ENCODE assay signal across 25 mouse cellular contexts in genomic region chr2:14244668-14245067, GRCm38 (mm10). TPM values are rescaled to one million over a fixed set of nuclear protein-coding genes. Genes with fewer than 3 reads are reported as not detected.
DNase-seq lines count a peak whose midpoint lies in the region; ATAC-seq and TF ChIP-seq lines count a peak whose summit lies in the region.
"Had no signal": no experiment of that assay in that cellular context is flagged by ENCODE, and none has a peak within 500 bp of the region (broad histone marks: within the 10 kb centered on the region; RNA-seq: fewer than 3 reads in every experiment).

No protein-coding gene starts in this region.

- H3K36me3 ChIP-seq in forebrain, embryonic 11.5 days (ENCODE audit: control insufficient read depth, insufficient read depth, low read length): no peaks in the 10 kb centered on the region
- no peaks in the 10 kb centered on the region for H3K36me3 ChIP-seq in forebrain, embryonic 16.5 days (ENCODE audit: control insufficient read depth, insufficient read depth)
- H3K36me3 ChIP-seq: heart, embryonic 15.5 days; hindbrain, embryonic 10.5 days; midbrain, embryonic 12.5 days had no signal

- peak; percentile 6 for DNase-seq in 3134 (ENCODE audit: extremely low read depth, insufficient read length, low spot score)
- peak; percentile 60 for DNase-seq in A20 (ENCODE audit: low read depth, low spot score)
- DNase-seq in Patski (ENCODE audit: low read depth, low spot score): no peak
- no peak for DNase-seq in forebrain, embryonic 11.5 days (ENCODE audit: low spot score)
- no peak for DNase-seq in layer of hippocampus, adult 2 months (ENCODE audit: low spot score in 2 of 2)
- no peak for DNase-seq in adrenal gland, postnatal 4 days (ENCODE audit: low spot score in 2 of 2)
- DNase-seq: adrenal gland, postnatal 10 days; cerebellum, adult 11-12 months; cerebellum, postnatal 25 days; gastrocnemius, postnatal 10 days; heart, adult 2 months; kidney, adult 18-20 months; kidney, postnatal 10 days; liver; lung, embryonic 14.5 days; lung, postnatal 36 days; right cerebral cortex, postnatal 14 days; thymus, postnatal 14 days had no signal

- H3K27ac ChIP-seq in forebrain, embryonic 11.5 days (ENCODE audit: low read depth, low read length): no peak overlapping the region
- no peak overlapping the region for H3K27ac ChIP-seq in layer of hippocampus, adult 2 months
- no peak overlapping the region for H3K27ac ChIP-seq in forebrain, embryonic 16.5 days (ENCODE audit: low read length)
- H3K27ac ChIP-seq: forebrain, embryonic 13.5 days; heart, adult 2 months; heart, embryonic 15.5 days; hindbrain, embryonic 10.5 days; hindbrain, postnatal 0 days; midbrain, embryonic 12.5 days had no signal

- POLR2A ChIA-PET in Patski (lab: Charles Lee): no interaction called here

- H3K4me2 ChIP-seq in forebrain, embryonic 11.5 days (ENCODE audit: low read depth, low read length, severe bottlenecking): no peak overlapping the region
- no peak overlapping the region for H3K4me2 ChIP-seq in forebrain, embryonic 16.5 days (ENCODE audit: low read length)
- H3K4me2 ChIP-seq: forebrain, embryonic 13.5 days; heart, embryonic 15.5 days; lung, embryonic 14.5 days; midbrain, embryonic 12.5 days had no signal

- 87% methylated on average over 2 of the region's 2 CpGs for whole genome bisulfite sequencing in forebrain, embryonic 11.5 days
- 93% methylated on average over 2 of the region's 2 CpGs for WGBS in forebrain, embryonic 16.5 days

- CTCF ChIA-PET in Patski (lab: Charles Lee): interaction anchor here (1.0 kb wide), 2 partner anchors 9 to 88 kb away, joined by 3 read pairs; no protein-coding TSS in a partner anchor

- no peaks in the 10 kb centered on the region for H3K27me3 ChIP-seq in Patski
- no peaks in the 10 kb centered on the region for H3K27me3 ChIP-seq in forebrain, embryonic 11.5 days (ENCODE audit: control insufficient read depth, insufficient read depth, low read length)
- H3K27me3 ChIP-seq in forebrain, embryonic 16.5 days (replicated peaks; ENCODE audit: control insufficient read depth, insufficient read depth, low read length): no peaks in the 10 kb centered on the region
- H3K27me3 ChIP-seq: forebrain, embryonic 13.5 days; heart, embryonic 15.5 days; midbrain, embryonic 12.5 days had no signal

- in situ Hi-C loops in Patski (cut with MboI; ENCODE audit: low pct_unique_long_range_greater_than_20kb): no loop called here

- H3K4me3 ChIP-seq in forebrain, embryonic 11.5 days (ENCODE audit: low read depth, low read length): no peak overlapping the region
- no peak overlapping the region for H3K4me3 ChIP-seq in layer of hippocampus, adult 2 months
- H3K4me3 ChIP-seq in forebrain, embryonic 16.5 days (replicated peaks; ENCODE audit: low read length): no peak overlapping the region
- H3K4me3 ChIP-seq: forebrain, embryonic 13.5 days; heart, adult 2 months; heart, embryonic 15.5 days; hindbrain, embryonic 10.5 days; midbrain, embryonic 12.5 days had no signal

- H3K4me1 ChIP-seq in forebrain, embryonic 11.5 days (replicated peaks; ENCODE audit: control insufficient read depth, insufficient read depth, low read length): no peaks in the 10 kb centered on the region
- H3K4me1 ChIP-seq in forebrain, embryonic 16.5 days (replicated peaks; ENCODE audit: control insufficient read depth, insufficient read depth, low read length): no peaks in the 10 kb centered on the region
- H3K4me1 ChIP-seq: forebrain, embryonic 13.5 days; heart, embryonic 15.5 days; hindbrain, embryonic 10.5 days; midbrain, embryonic 12.5 days had no signal

- peak; percentile 79 for ATAC-seq in Patski
- ATAC-seq in megakaryocyte, adult 5-6 weeks (ENCODE audit: poor library complexity, severe bottlenecking): peak; percentile 84
- no peak for ATAC-seq in forebrain, embryonic 11.5 days (replicated peaks; ENCODE audit: low FRiP score)
- no peak for ATAC-seq in forebrain, embryonic 16.5 days
- ATAC-seq: forebrain, embryonic 13.5 days; hindbrain, postnatal 0 days had no signal

- H3K9ac ChIP-seq in forebrain, embryonic 11.5 days (ENCODE audit: low read length): no peak overlapping the region
- no peak overlapping the region for H3K9ac ChIP-seq in forebrain, embryonic 16.5 days (replicated peaks; ENCODE audit: low read depth, low read length)
- H3K9ac ChIP-seq: forebrain, embryonic 13.5 days; heart, embryonic 15.5 days; lung, embryonic 14.5 days; midbrain, embryonic 12.5 days had no signal

- TF ChIP-seq CTCF in Patski (IDR thresholded peaks at IDR 0.05): no peak
- TF ChIP-seq CTCF in layer of hippocampus, adult 2 months (conservative IDR thresholded peaks at IDR 0.05): no peak

- no peaks in the 10 kb centered on the region for H3K9me3 ChIP-seq in forebrain, embryonic 11.5 days (ENCODE audit: control insufficient read depth, low read length)
- no peaks in the 10 kb centered on the region for H3K9me3 ChIP-seq in forebrain, embryonic 16.5 days (ENCODE audit: control insufficient read depth, low read length)
- H3K9me3 ChIP-seq: forebrain, embryonic 13.5 days; heart, embryonic 15.5 days; hindbrain, embryonic 10.5 days; midbrain, embryonic 12.5 days had no signal

RNA-seq across cellular contexts. Expression of gene Mrc1, which starts 15.5 kb away (rescaled TPM):
- 0.05 TPM for polyA plus RNA-seq in Patski (2021)
- total RNA-seq in megakaryocyte, adult 5-6 weeks (2015): 5.9 and 8.7 TPM in 2 replicates
- total RNA-seq in megakaryocyte, adult 5-6 weeks (2017): 10.3 and 11.3 TPM in 2 replicates
- polyA plus RNA-seq in forebrain, embryonic 11.5 days (2014; fragmentation: Nextera tagmentation; extraction: Ambion mirVana): 3.8 and 4.0 TPM in 2 replicates
- total RNA-seq in layer of hippocampus, adult 2 months (2021): 1 to 10 TPM; 3.4 to 4.1 TPM
- polyA plus RNA-seq in forebrain, embryonic 16.5 days (2015; fragmentation: Nextera tagmentation; extraction: Ambion mirVana): 4.1 and 6.8 TPM in 2 replicates
- total RNA-seq in adrenal gland, postnatal 4 days (2021): 10 to 100 TPM; 28.7 to 33.3 TPM

Comparison
In these comparisons a context has a peak if more than half of its experiments do, and no peak if none do; other contexts are left out.
1. DNase-seq: peak in 3134 (single experiment) and A20 (single experiment); none in Patski (single experiment), forebrain, embryonic 11.5 days (single experiment), layer of hippocampus, adult 2 months (0 of 2) and adrenal gland, postnatal 4 days (0 of 2).
2. ATAC-seq: peak in Patski (single experiment) and megakaryocyte, adult 5-6 weeks (single experiment); none in forebrain, embryonic 11.5 days (single experiment) and forebrain, embryonic 16.5 days (single experiment).